Mouse (Mus musculus) cortical plate, adult 2 months (tissue): ENCODE measurements around the gene Fbxl16.

ENCODE experiments used
- CTCF ChIP-seq: fragments of 200-500 bp; IDR thresholded peaks from 2 replicates; pipeline ENCODE4 v1.5.1; 2011; ENCODE audit warnings: mild to moderate bottlenecking, control low read depth, low read length; ENCODE audit not compliant: insufficient read depth; ENCODE audit errors: extremely low read depth
- POLR2A ChIP-seq: fragments of 200-500 bp; IDR thresholded peaks from 2 replicates; pipeline ENCODE4 v1.6.1; 2011; ENCODE audit warnings: mild to moderate bottlenecking, low read length, control low read depth; ENCODE audit not compliant: insufficient read depth; ENCODE audit errors: extremely low read depth

GRCm38 (mm10) chr17:25806507-25806906 is 2.4 kb upstream of the Fbxl16 start:
- TF ChIP-seq CTCF (no peak), POLR2A (no peak)
